Mouse (Mus musculus): Measurements from ENCODE around the gene Gabrr2. TPM values are rescaled to one million over a fixed set of nuclear protein-coding genes. Genes with fewer than 3 reads are reported as not detected.
"Not testable (repeated sequence)": the region's sequence is repeated elsewhere in the genome, so short reads cannot be mapped to it uniquely, and the experiment has no call there.

Gabrr2 gene
- polyA plus RNA-seq, 1 experiment from 2014 or later: not detected

GRCm38 (mm10) chr4:33077724-33078123 is 14.9 kb downstream of the Gabrr2 start:
- Histone ChIP-seq H3K4me3 (ENCODE audit: inconsistent target) (no peak overlapping the region), H3K36me3 (ENCODE audit: inconsistent target) (no peaks in the 10 kb centered on the region), H3K27ac (no peak overlapping the region), H3K79me2 (ENCODE audit: inconsistent target) (no peaks in the 10 kb centered on the region)
- WGBS (ENCODE audit: missing documents): 83% methylated on average over 8 of the region's 8 CpGs

- no peaks in the 10 kb centered on the region for H3K36me3 ChIP-seq (ENCODE audit: inconsistent target)
- no peaks in the 10 kb centered on the region for H3K79me2 ChIP-seq (ENCODE audit: inconsistent target)
- 96% methylated on average over 3 of the region's 3 CpGs for WGBS (ENCODE audit: missing documents)
- no peak overlapping the region for H3K27ac ChIP-seq
- no peak overlapping the region for H3K4me3 ChIP-seq (ENCODE audit: inconsistent target)
Measured at GRCm38 (mm10) chr4:33078492-33078891, 15.7 kb downstream of the Gabrr2 start.

- Histone ChIP-seq H3K4me3 (ENCODE audit: inconsistent target) (no peak overlapping the region), H3K27ac (no peak overlapping the region), H3K36me3 (ENCODE audit: inconsistent target) (no peaks in the 10 kb centered on the region), H3K79me2 (ENCODE audit: inconsistent target) (no peaks in the 10 kb centered on the region)
- 45% methylated on average over 6 of the region's 6 CpGs for WGBS (ENCODE audit: missing documents)
Measured at GRCm38 (mm10) chr4:33099118-33099694, 36.4 kb downstream of the Gabrr2 start.

- no peak overlapping the region for H3K4me3 ChIP-seq (ENCODE audit: inconsistent target)
- WGBS (ENCODE audit: missing documents): 65% methylated on average over 14 of the region's 14 CpGs
- H3K79me2 ChIP-seq (ENCODE audit: inconsistent target): no peaks in the 10 kb centered on the region
- no peak overlapping the region for H3K27ac ChIP-seq
- no peaks in the 10 kb centered on the region for H3K36me3 ChIP-seq (ENCODE audit: inconsistent target)
Measured at GRCm38 (mm10) chr4:33109720-33110458, 47.1 kb downstream of the Gabrr2 start.

- Histone ChIP-seq H3K79me2 (ENCODE audit: inconsistent target) (no peaks in the 10 kb centered on the region), H3K36me3 (ENCODE audit: inconsistent target) (no peaks in the 10 kb centered on the region), H3K4me3 (ENCODE audit: inconsistent target) (no peak overlapping the region), H3K27ac (no peak overlapping the region)
- WGBS (ENCODE audit: missing documents): 50% methylated on average over 7 of the region's 7 CpGs
Measured at GRCm38 (mm10) chr4:33110845-33111244, 48.0 kb downstream of the Gabrr2 start.

- no peak overlapping the region for H3K27ac ChIP-seq
- no peaks in the 10 kb centered on the region for H3K36me3 ChIP-seq (ENCODE audit: inconsistent target)
- WGBS (ENCODE audit: missing documents): 76% methylated on average over 9 of the region's 9 CpGs
- H3K4me3 ChIP-seq (ENCODE audit: inconsistent target): no peak overlapping the region
- no peaks in the 10 kb centered on the region for H3K79me2 ChIP-seq (ENCODE audit: inconsistent target)
Measured at GRCm38 (mm10) chr4:33111358-33111757, 48.6 kb downstream of the Gabrr2 start.

GRCm38 (mm10) chr4:33112866-33113265 is 50.1 kb downstream of the Gabrr2 start:
- not testable (repeated sequence) for H3K79me2 ChIP-seq (ENCODE audit: inconsistent target); H3K36me3 ChIP-seq (ENCODE audit: inconsistent target); H3K27ac ChIP-seq; H3K4me3 ChIP-seq (ENCODE audit: inconsistent target)
- 92% methylated on average over 7 of the region's 14 CpGs for WGBS (ENCODE audit: missing documents)

- H3K79me2 ChIP-seq (ENCODE audit: inconsistent target); H3K27ac ChIP-seq; H3K36me3 ChIP-seq (ENCODE audit: inconsistent target); H3K4me3 ChIP-seq (ENCODE audit: inconsistent target): not testable (repeated sequence)
- WGBS (ENCODE audit: missing documents): 0% methylated on average over 2 of the region's 3 CpGs
Measured at GRCm38 (mm10) chr4:33119118-33119517, 56.3 kb downstream of the Gabrr2 start.

- Histone ChIP-seq H3K79me2 (ENCODE audit: inconsistent target) (no peaks in the 10 kb centered on the region), H3K4me3 (ENCODE audit: inconsistent target) (no peak overlapping the region), H3K27ac (no peak overlapping the region), H3K36me3 (ENCODE audit: inconsistent target) (no peaks in the 10 kb centered on the region)
- 12% methylated on average over 6 of the region's 6 CpGs for WGBS (ENCODE audit: missing documents)
Measured at GRCm38 (mm10) chr4:33124493-33124892, 61.7 kb downstream of the Gabrr2 start.

- WGBS (ENCODE audit: missing documents): 85% methylated on average over 8 of the region's 10 CpGs
- H3K79me2 ChIP-seq (ENCODE audit: inconsistent target): no peaks in the 10 kb centered on the region
- H3K27ac ChIP-seq: no peak overlapping the region
- no peak overlapping the region for H3K4me3 ChIP-seq (ENCODE audit: inconsistent target)
- H3K36me3 ChIP-seq (ENCODE audit: inconsistent target): no peaks in the 10 kb centered on the region
Measured at GRCm38 (mm10) chr4:33125409-33126084, 62.7 kb downstream of the Gabrr2 start.

GRCm38 (mm10) chr4:33132221-33132620 is 69.4 kb downstream of the Gabrr2 start, which contains the start of gene Gabrr1:
Gabrr1 (plus strand) TSS chr4:33132521.
- 88% methylated on average over 11 of the region's 11 CpGs for WGBS (ENCODE audit: missing documents)
- Histone ChIP-seq H3K27ac (no peak within 1 kb of the TSS), H3K79me2 (ENCODE audit: inconsistent target) (no peaks in the 10 kb centered on the region), H3K4me3 (ENCODE audit: inconsistent target) (no peak within 1 kb of the TSS), H3K36me3 (ENCODE audit: inconsistent target) (no peaks in the 10 kb centered on the region)

Other genes with a start within 250 kb of the Gabrr2 start
- gene Ankrd6, start 112.2 kb upstream of the Gabrr2 start, polyA plus RNA-seq (2018): 0.06 to 0.14 TPM in 2 of 3 replicates, not detected in the other
- 17.5 to 41.3 TPM (median 29.9 TPM) in 3 replicates for gene Rragd, start 80.0 kb upstream of the Gabrr2 start, polyA plus RNA-seq (2018)
- gene Ube2j1, start 31.6 kb upstream of the Gabrr2 start, polyA plus RNA-seq (2018): 35.4 to 52.2 TPM (median 51.3 TPM) in 3 replicates
- not detected in 3 replicates for gene Gabrr1, start 69.5 kb downstream of the Gabrr2 start, polyA plus RNA-seq (2018)
- gene Pm20d2, start 126.7 kb downstream of the Gabrr2 start, polyA plus RNA-seq (2018): not detected in 3 replicates
- gene Srsf12, start 146.0 kb downstream of the Gabrr2 start, polyA plus RNA-seq (2018): not detected in 3 replicates
- 31.2 to 182 TPM (median 101 TPM) in 3 replicates for gene Pnrc1, start 227.2 kb downstream of the Gabrr2 start, polyA plus RNA-seq (2018)
- 16.2 to 28.7 TPM (median 25.3 TPM) in 3 replicates for gene Rngtt, start 247.3 kb downstream of the Gabrr2 start, polyA plus RNA-seq (2018)